Mouse (Mus musculus): ENCODE measurements around the gene Nkain1. TPM values are rescaled to one million over a fixed set of nuclear protein-coding genes. Genes with fewer than 3 reads are reported as not detected.

Nkain1 gene
- polyA plus RNA-seq, 1 experiment from 2014 or later: 1.0 TPM

DNA sequence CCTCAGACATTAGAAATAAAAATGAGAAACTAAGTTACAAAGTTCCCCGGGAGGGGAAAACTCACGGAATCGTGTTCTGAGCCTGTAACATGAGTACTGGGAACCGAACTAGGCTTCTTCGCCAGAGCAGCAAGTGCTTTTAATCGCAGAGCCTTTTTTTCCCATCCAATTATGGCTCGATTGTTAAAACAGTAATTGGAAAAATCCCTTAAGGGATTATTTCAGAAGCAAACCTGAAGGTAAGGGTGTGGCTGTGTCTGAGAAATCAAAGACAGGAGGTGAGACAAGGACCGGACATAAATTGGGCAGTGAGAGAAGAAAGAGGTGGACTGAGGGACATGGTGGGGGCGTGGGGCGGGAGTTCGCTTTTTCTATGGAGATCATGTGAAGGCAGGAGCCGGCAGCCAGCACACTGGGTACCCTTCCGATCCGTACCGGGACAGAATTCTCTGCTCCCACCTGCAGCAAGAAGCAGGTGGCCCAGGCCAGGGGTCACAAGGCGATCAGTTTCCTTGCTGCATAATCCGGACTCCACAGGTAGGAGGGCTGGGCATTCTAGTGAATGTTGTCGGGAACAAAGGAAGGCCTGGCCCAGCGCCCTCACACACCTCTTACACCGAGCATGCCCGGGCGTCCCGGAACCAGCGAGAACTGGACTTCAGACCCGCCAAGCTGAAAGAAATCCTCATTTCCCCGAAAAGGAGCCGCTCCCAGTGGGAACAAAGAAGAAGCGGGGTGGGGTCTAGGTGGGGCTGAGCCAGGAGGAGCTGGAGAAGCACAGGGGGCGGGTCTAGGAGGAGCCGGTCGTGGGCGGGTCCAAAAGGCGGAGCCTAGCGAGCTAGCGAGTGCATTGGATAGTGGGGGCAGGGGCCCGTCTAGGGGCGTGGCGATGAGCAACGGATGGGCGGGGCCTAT, 54.1 kb downstream of the Nkain1 start:
- Histone ChIP-seq H3K9me3 (ENCODE audit: low read length) (no peaks in the 10 kb centered on the region; the same call in 1 of the 2 replicates), H3K27me3 (ENCODE audit: insufficient read depth, low read length) (no peaks in the 10 kb centered on the region), H3K36me3 (ENCODE audit: insufficient read depth, low read length) (no peaks in the 10 kb centered on the region), H3K4me1 (ENCODE audit: insufficient read depth, low read length) (peaks cover 10% of the 10 kb centered on the region; the same call in 1 of the 2 replicates), H3K27ac (ENCODE audit: low read length) (peak overlapping the region; percentile 79), H3K9ac (replicated peaks; ENCODE audit: low read length) (peak overlapping the region; percentile 84), H3K4me3 (ENCODE audit: low read length) (peak overlapping the region; percentile 55), H3K4me2 (replicated peaks; ENCODE audit: low read depth, low read length) (peak overlapping the region; percentile 66)
- WGBS: under 1% methylated on average over 39 of the region's 40 CpGs
- ATAC-seq (ENCODE audit: low FRiP score, low TSS enrichment): peak; percentile 99

GRCm38 (mm10) chr4:130516490-130516889, 57.5 kb downstream of the Nkain1 start:
- WGBS: 91% methylated on average over 6 of the region's 6 CpGs
- Histone ChIP-seq H3K36me3 (ENCODE audit: insufficient read depth, low read length) (no peaks in the 10 kb centered on the region), H3K27ac (ENCODE audit: low read length) (no peak overlapping the region), H3K4me1 (ENCODE audit: insufficient read depth, low read length) (peaks cover 10% of the 10 kb centered on the region; the same call in 1 of the 2 replicates), H3K4me3 (ENCODE audit: low read length) (no peak overlapping the region), H3K4me2 (replicated peaks; ENCODE audit: low read depth, low read length) (no peak overlapping the region), H3K9me3 (ENCODE audit: low read length) (no peaks in the 10 kb centered on the region), H3K9ac (replicated peaks; ENCODE audit: low read length) (no peak overlapping the region), H3K27me3 (ENCODE audit: insufficient read depth, low read length) (no peaks in the 10 kb centered on the region)
- no peak for ATAC-seq (ENCODE audit: low FRiP score, low TSS enrichment)

Other genes starting within 250 kb of the Nkain1 start
- 63.3 and 64.0 TPM in 2 replicates for gene Zcchc17, start 214.2 kb downstream of the Nkain1 start, polyA plus RNA-seq (2015; fragmentation: Nextera tagmentation; extraction: Ambion mirVana)
- 158 and 165 TPM in 2 replicates for gene Snrnp40, start 214.0 kb downstream of the Nkain1 start, polyA plus RNA-seq (2015; fragmentation: Nextera tagmentation; extraction: Ambion mirVana)
- 96.8 and 106 TPM in 2 replicates for gene Pum1, start 89.1 kb upstream of the Nkain1 start, polyA plus RNA-seq (2015; fragmentation: Nextera tagmentation; extraction: Ambion mirVana)
- gene Sdc3, start 218.4 kb upstream of the Nkain1 start, polyA plus RNA-seq (2015; fragmentation: Nextera tagmentation; extraction: Ambion mirVana): 22.6 and 23.1 TPM in 2 replicates

All from kidney, embryonic 16.5 days (tissue).